Mouse (Mus musculus): ENCODE measurements around the gene Riox2.

DNA sequence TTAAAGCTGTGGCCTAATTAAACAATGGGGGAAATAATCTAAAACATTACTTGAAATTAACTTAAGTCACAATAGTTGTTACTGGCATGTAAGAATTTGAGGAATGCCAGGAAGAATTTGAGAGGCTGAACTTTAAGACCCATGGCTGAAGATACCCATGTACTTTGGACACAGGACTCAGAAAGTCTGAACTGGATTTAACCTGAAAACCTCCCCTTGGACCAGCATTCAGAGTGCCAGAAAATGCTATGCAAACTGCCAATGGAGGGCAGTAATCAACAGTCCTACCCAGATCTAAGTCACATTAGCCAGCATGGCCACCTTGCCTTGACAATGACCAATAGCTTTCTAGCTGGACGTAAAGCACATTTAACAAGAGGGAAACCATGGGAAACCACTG, 26.4 kb downstream of the Riox2 start:
- TF ChIP-seq CTCF (IDR thresholded peaks at IDR 0.05; ENCODE audit: low read depth) (no peak), EP300 (optimal IDR thresholded peaks at IDR 0.05) (no peak)
